Mouse (Mus musculus) kidney, embryonic 14.5 days (tissue): Measurements from ENCODE around the gene 2810004N23Rik. TPM values are rescaled to one million over a fixed set of nuclear protein-coding genes. Genes with fewer than 3 reads are reported as not detected.
A peak's percentile ranks its signal among the peaks of the same experiment; 100 is the strongest.

ENCODE experiments used
- ATAC-seq: fragments of 200-750 bp; cut with Nextera tagmentation; 2 replicates; pipeline ENCODE4 v1.8.0; 2017; ENCODE audit warnings: moderate number of reproducible peaks, mild to moderate bottlenecking, moderate TSS enrichment, moderate library complexity; ENCODE audit not compliant: low FRiP score, low TSS enrichment
- H3K27ac ChIP-seq: fragments of 300-500 bp; sonication (generic); 2 replicates; pipeline ENCODE4 v1.5.1; 2014; ENCODE audit warnings: low read depth, mild to moderate bottlenecking, low read length, moderate library complexity, mixed read lengths
- H3K27me3 ChIP-seq: fragments of 300-500 bp; sonication (generic); 2 replicates; pipeline ENCODE4 v1.6.1; 2014; ENCODE audit warnings: mild to moderate bottlenecking, low read length; ENCODE audit not compliant: control insufficient read depth, insufficient read depth
- H3K36me3 ChIP-seq: fragments of 300-500 bp; sonication (generic); 2 replicates; pipeline ENCODE4 v1.6.1; 2014; ENCODE audit warnings: low read length, mixed read lengths; ENCODE audit not compliant: control insufficient read depth, insufficient read depth
- H3K4me1 ChIP-seq: fragments of 300-500 bp; sonication (generic); 2 replicates; pipeline ENCODE4 v1.6.1; 2014; ENCODE audit warnings: low read length, mixed read lengths; ENCODE audit not compliant: control insufficient read depth, insufficient read depth
- H3K4me2 ChIP-seq: fragments of 300-500 bp; sonication (generic); replicated peaks from 2 replicates; pipeline ENCODE4 v1.6.1; 2014; ENCODE audit warnings: low read depth, mild to moderate bottlenecking, low read length
- H3K4me3 ChIP-seq: fragments of 300-500 bp; sonication (generic); 2 replicates; pipeline ENCODE4 v1.5.1; 2014; ENCODE audit warnings: mild to moderate bottlenecking, low read length
- H3K9ac ChIP-seq: fragments of 300-500 bp; sonication (generic); 2 replicates; pipeline ENCODE4 v1.6.1; 2014; ENCODE audit warnings: low read depth, mild to moderate bottlenecking, low read length, moderate library complexity
- H3K9me3 ChIP-seq: fragments of 300-500 bp; sonication (generic); 2 replicates; pipeline ENCODE4 v1.6.1; 2016; ENCODE audit warnings: low read length; ENCODE audit not compliant: control insufficient read depth
- WGBS: fragments of 180-500 bp; shearing (Covaris S2); extraction: QIAGEN DNeasy Blood & Tissue Kit; methylation state at CpG from one replicate; pipeline ENCODE4 v1.1.7; 2014; 5-methylcytosine and 5-hydroxymethylcytosine counted together
- polyA plus RNA-seq: library from polyadenylated mRNA; unstranded; fragments of >200 nt; fragmentation: Nextera tagmentation; extraction: Ambion mirVana; gene quantifications from 2 replicates; pipeline ENCODE4 v1.2.1, GENCODE M21; 2014

The 2810004N23Rik gene
- 47.5 and 52.9 TPM in 2 replicates for polyA plus RNA-seq

DNA sequence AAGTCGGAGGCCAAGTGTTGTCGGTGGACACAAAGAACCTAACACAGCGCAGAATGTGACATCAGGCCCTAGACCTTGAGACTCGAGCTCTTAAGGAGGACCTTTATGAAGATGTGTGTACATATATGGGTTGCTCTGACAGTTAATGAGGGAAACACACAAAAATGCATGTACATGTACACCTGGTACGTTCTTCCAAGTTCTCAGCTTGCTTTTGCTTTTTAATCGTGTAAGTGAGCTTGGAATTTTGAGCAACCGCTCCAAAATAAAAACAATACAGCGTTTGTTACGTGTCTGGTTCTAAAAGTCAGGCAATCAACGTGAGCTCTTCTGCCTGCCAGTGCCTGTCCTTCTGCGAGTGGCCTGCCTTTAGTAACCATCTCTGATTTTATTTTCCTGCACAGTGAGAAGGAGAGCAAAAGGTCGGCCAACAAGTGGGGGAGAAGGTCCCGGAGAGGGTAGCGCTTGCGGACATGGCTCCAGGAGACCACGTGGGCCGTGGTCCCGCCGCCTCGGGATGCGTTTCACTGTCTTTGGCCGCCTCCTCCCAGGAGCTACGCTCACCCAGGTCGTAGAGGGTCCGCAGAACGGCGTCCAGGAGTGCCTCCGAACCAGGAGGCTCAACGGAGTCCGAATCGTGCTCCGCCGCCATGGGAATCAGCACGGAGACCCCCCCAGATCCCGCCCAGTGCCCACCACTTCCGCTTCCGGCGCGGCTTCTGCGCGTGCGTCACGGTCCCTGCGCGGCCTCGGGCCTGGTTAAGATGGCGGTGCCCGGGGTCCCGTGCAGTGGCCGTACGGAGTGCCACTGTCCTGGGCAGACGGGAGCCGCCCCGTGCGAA lies at the start of gene 2810004N23Rik, which contains the start of gene Gnpat:
TSS of gene 2810004N23Rik (minus strand) at position 800 of the 842 bp plus-strand sequence.
TSS of gene Gnpat (plus strand) at position 713 of the 842 bp plus-strand sequence.
- peak within 1 kb of the TSS; percentile 92 for H3K27ac ChIP-seq
- H3K9ac ChIP-seq = peak within 1 kb of the TSS; percentile 98
- ATAC-seq = peak; percentile 98
- H3K4me1 ChIP-seq = peaks cover 6% of the 10 kb centered on the region; the same call in 1 of the 2 replicates
- H3K4me3 ChIP-seq = peak within 1 kb of the TSS; percentile 93
- 2% methylated on average over 55 of the region's 55 CpGs for WGBS
- H3K36me3 ChIP-seq = peaks cover 30% of the 10 kb centered on the region
- H3K9me3 ChIP-seq = peaks cover 3% of the 10 kb centered on the region; the same call in 1 of the 2 replicates
- no peaks in the 10 kb centered on the region for H3K27me3 ChIP-seq
- peak within 1 kb of the TSS; percentile 83 for H3K4me2 ChIP-seq

DNA sequence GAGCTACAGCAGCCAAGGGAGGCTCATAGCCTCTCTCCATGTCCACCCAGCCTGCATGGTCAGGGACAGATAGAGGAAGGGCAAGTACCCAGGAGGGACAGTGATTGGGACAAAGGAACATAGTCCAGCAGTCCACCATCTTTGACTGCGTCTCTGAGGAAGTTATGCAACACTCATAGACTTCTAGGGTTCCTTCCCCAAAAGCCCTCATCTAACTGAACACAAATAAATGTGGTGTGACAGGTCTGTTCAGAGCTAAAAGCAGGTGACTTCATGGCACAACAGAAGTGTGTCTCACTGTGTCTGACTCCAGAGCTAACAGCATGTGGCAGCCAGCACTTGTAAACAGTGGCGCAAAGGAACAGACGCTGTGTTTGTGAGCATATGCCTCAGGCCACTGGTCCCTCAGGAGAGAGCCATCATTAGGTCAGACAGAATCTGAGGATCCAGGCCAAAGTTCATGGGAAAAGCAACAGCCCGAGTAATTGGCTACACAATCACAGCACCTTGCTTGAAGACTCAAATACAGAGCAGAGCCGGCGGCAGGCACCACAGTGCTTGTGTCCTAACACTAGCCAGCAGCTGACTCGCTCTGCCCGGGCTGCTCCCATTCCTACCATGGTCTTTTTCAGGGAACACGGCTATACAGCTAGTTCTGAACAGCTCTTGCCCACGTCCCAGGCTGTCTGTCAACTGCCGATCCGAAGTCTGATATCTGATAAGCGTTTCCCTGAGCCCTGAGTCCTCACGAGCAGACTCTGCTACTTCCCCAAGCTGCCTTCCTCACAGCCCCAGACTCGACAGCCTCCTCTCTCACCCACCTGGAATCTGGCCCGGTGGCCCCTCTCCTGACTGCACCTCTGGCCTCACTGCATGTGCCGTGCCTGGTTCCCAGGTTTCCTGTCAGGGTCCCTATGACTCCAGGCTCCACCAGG lies 49.3 kb upstream of the 2810004N23Rik start:
- Histone ChIP-seq H3K4me3 (no peak overlapping the region), H3K4me2 (no peak overlapping the region), H3K27ac (no peak overlapping the region), H3K9ac (no peak overlapping the region), H3K27me3 (no peaks in the 10 kb centered on the region), H3K36me3 (peaks cover 73% of the 10 kb centered on the region), H3K4me1 (0 out of 2 replicates have a peak, but pooled peaks cover 5% of the 10 kb centered on the region), H3K9me3 (no peaks in the 10 kb centered on the region)
- no peak for ATAC-seq
- 72% methylated on average over 17 of the region's 17 CpGs for WGBS

- no peak for ATAC-seq
- H3K27me3 ChIP-seq = no peaks in the 10 kb centered on the region
- H3K4me3 ChIP-seq = no peak overlapping the region
- no peak overlapping the region for H3K27ac ChIP-seq
- H3K9me3 ChIP-seq = no peaks in the 10 kb centered on the region
- no peak overlapping the region for H3K9ac ChIP-seq
- peaks cover 86% of the 10 kb centered on the region for H3K36me3 ChIP-seq
- H3K4me2 ChIP-seq = no peak overlapping the region
- no peaks in the 10 kb centered on the region for H3K4me1 ChIP-seq
- WGBS = 85% methylated on average over 10 of the region's 10 CpGs
These were observed 47.4 kb upstream of the 2810004N23Rik start for GRCm38 (mm10) chr8:124910349-124910748.

GRCm38 (mm10) chr8:124909936-124910335 lies 47.0 kb upstream of the 2810004N23Rik start:
- no peak overlapping the region for H3K4me3 ChIP-seq
- no peaks in the 10 kb centered on the region for H3K9me3 ChIP-seq
- no peak overlapping the region for H3K9ac ChIP-seq
- H3K27ac ChIP-seq = no peak overlapping the region
- no peaks in the 10 kb centered on the region for H3K4me1 ChIP-seq
- peaks cover 83% of the 10 kb centered on the region for H3K36me3 ChIP-seq
- no peak overlapping the region for H3K4me2 ChIP-seq
- ATAC-seq = no peak
- WGBS = 94% methylated on average over 16 of the region's 16 CpGs
- H3K27me3 ChIP-seq = no peaks in the 10 kb centered on the region

DNA sequence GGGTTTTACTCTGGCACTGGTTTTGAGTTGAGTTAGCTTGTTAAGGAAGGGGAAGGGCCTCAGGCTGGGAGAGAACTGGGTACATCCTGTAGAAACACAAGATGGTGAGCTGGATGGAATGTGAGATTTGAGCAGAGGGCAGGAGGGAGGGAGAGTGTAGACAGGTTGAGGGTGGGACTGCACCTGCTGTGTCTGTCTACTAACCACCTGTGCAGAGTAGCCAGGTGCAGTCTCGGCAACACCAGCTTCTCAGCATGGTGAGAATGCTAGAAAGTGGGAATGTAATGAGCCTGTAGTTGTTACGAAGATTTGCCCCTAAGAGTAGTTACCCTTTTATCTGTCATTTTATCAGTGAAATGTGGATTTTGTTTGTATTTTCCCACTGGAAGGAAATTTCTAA lies 42.6 kb upstream of the 2810004N23Rik start:
- no peaks in the 10 kb centered on the region for H3K27me3 ChIP-seq
- H3K4me1 ChIP-seq = no peaks in the 10 kb centered on the region
- 91% methylated on average over 2 of the region's 2 CpGs for WGBS
- H3K4me3 ChIP-seq = no peak overlapping the region
- no peaks in the 10 kb centered on the region for H3K9me3 ChIP-seq
- ATAC-seq = no peak
- H3K36me3 ChIP-seq = peaks cover 79% of the 10 kb centered on the region
- no peak overlapping the region for H3K9ac ChIP-seq
- no peak overlapping the region for H3K4me2 ChIP-seq
- no peak overlapping the region for H3K27ac ChIP-seq

DNA sequence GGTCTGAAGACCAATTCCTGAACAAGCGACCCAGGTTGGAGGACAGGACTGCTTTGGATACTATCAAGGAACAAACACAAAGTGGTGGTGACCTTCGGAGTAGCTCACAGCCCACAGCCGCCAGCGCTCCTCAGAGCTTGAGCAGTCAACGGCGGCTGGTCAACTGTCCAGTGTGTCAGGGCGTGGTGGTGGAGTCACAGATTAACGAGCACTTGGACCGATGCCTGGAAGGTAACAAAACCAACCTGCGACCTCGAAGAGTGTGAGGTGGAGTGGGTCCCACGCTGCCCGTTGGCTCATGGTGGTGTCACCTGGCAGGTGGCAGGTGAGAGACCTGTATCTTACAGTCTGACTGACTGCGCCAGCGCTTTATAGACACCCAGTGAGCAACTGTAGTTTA lies 40.3 kb upstream of the 2810004N23Rik start:
- WGBS = 88% methylated on average over 15 of the region's 15 CpGs
- Histone ChIP-seq H3K27me3 (no peaks in the 10 kb centered on the region), H3K9ac (no peak overlapping the region), H3K27ac (no peak overlapping the region), H3K36me3 (peaks cover 65% of the 10 kb centered on the region), H3K4me2 (no peak overlapping the region), H3K9me3 (no peaks in the 10 kb centered on the region), H3K4me1 (peaks cover 7% of the 10 kb centered on the region), H3K4me3 (no peak overlapping the region)
- ATAC-seq = no peak

- Histone ChIP-seq H3K27ac (0 out of 2 replicates have a peak overlapping the region, but pooled peaks have one; percentile 37), H3K4me2 (peak overlapping the region; percentile 99), H3K27me3 (no peaks in the 10 kb centered on the region), H3K4me3 (peak overlapping the region; percentile 95), H3K36me3 (peaks cover 49% of the 10 kb centered on the region), H3K4me1 (peaks cover 19% of the 10 kb centered on the region), H3K9me3 (no peaks in the 10 kb centered on the region), H3K9ac (peak overlapping the region; percentile 85)
- WGBS = 8% methylated on average over 31 of the region's 31 CpGs
- peak; percentile 25; the same call in 1 of the 2 replicates for ATAC-seq
These were observed 35.5 kb upstream of the 2810004N23Rik start for GRCm38 (mm10) chr8:124898251-124898905.

DNA sequence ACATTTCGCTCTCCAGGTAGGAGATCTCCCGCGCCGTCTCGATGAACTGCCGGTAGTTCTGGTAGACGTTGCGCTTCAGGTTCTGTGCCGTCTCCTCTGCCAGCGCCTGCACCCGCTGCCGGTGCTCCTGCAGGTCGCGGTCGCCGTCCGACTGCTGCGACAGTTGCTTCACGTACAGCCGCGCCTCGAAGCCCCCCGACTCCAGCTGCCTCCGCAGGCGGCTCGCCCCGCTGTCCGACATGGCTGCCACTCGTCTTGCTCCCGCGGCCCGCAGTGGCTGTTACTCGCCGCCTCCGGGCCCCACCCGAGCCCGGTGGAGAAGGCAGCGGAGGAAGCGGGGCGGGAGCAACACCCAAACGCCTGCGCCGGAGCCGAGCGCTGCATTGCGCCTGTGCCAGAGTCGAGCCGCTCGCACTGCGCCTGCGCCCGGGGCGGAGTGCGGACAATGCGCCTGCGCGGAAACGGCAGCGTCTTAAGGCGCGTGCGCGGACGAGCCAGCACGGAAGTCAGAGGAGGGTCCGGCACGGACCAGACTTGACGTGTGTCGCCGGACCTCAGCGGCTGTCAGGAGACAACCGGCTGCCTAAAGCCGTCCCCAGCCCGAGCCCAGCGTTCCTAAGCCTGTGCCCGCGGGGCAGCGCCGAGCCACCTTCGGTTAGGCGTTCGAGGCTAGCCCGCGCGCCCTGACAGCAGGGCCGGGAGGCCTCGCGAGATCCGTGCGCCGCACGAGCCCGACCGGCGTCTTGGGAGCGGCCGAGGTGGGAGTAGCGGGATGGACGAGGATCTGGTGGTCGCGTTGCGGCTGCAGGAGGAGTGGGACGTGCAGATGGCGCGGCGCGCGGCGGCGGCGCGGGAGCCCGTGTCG lies 34.7 kb upstream of the 2810004N23Rik start, which contains the start of the genes Exoc8 and Sprtn:
TSS of gene Exoc8 (minus strand) at position 320 of the 865 bp plus-strand sequence.
TSS of gene Sprtn (plus strand) at position 501 of the 865 bp plus-strand sequence.
- under 1% methylated on average over 114 of the region's 114 CpGs for WGBS
- Histone ChIP-seq H3K36me3 (peaks cover 42% of the 10 kb centered on the region), H3K4me3 (peak within 1 kb of the TSS; percentile 95), H3K4me2 (peak within 1 kb of the TSS; percentile 99), H3K4me1 (peaks cover 19% of the 10 kb centered on the region), H3K27me3 (no peaks in the 10 kb centered on the region), H3K27ac (peak within 1 kb of the TSS; percentile 78), H3K9ac (peak within 1 kb of the TSS; percentile 85), H3K9me3 (no peaks in the 10 kb centered on the region)
- ATAC-seq = peak; percentile 87
